Mouse (Mus musculus) adipocyte (in vitro differentiated cells): ENCODE measurements at regions not wholly inside any gene's neighbourhood (a gene's known extent, or its start where the extent isn't known, plus 50 kb on each side); places are given as distances from the start of the nearest gene placed in this dataset.
A peak's percentile ranks its signal among the peaks of the same experiment; 100 is the strongest.

Experiments
- DNase-seq: peaks from one replicate; pipeline ENCODE4 v3.0.0-alpha.2; 2016; ENCODE audit warnings: low spot score

DNA sequence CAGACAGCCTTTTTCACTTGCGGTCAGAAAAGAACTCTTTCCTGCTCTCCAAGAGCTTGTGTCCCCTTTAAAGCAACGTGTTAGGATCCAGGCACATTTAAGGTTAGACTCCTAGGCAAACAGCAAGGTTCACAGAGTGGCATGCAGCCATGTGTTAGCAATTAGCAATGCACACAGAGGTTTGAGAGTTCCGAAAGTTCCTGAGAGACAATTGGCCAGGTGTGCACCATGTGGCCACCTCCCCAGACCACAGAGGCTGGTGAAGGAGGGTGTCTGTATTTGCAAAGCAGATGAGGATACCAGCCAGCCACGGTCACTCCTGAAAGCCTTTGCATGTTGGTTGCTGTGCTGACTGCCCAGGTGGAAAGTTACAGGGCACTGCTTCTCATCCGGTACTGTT, 240.6 kb downstream of the H2al1j start:
- DNase-seq: no peak

DNA sequence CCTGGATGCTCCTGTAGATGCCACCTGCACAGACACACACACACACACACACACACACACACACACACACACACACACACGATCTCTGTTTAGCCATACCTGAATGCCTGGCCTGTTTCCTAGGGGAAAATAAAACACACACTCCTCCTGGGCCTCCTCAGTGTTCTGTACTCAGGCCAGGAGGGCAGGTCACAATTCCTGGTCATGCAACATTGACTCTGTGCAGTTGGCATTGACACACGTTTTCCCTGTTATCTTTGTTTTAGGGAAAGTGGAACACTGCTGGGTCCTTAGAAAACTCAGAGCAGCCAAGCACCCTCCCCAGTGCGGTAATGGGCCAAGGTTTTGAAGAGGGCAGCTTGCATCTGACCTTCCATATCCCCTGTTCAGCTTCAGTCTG, 246.7 kb downstream of the H2al1j start:
- DNase-seq: no peak

DNA sequence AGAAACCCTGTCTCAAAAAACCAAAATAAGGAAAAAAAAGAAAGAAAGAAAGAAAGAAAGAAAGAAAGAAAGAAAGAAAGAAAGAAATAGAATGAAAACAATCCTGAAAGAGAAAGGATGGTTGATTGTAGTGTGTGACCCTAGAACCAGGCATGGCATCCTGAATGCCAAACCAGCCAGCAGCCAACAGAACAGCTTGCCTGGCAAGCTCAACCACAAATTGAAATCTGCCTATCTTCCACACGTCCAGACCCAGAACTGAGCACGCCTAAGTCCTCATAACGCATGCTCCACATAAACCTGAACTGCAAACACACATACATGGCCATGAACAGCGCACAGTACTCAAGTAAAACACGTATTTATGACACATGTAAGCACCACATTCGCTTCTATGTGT, 247.9 kb downstream of the H2al1j start:
- no peak for DNase-seq

DNA sequence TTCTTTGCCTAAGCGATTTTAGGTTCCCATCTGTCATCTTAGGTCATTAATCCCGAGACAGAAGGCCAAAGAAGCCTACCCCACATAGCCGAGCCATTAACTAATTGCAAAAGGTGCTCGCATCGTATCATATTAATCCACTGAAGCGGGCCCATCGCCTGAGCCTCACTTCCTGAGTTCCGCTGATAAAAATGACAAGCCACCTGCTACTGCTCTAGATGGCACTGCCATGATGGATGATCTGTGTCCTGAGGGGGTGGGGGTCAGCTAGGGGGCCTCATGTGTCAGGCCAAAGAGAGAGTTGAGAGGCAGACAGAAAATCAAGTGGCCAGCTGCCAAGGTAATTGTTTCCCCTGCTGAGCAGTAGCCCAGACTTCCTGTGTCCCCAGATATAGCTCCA, 248.7 kb downstream of the H2al1j start:
- DNase-seq: no peak

DNA sequence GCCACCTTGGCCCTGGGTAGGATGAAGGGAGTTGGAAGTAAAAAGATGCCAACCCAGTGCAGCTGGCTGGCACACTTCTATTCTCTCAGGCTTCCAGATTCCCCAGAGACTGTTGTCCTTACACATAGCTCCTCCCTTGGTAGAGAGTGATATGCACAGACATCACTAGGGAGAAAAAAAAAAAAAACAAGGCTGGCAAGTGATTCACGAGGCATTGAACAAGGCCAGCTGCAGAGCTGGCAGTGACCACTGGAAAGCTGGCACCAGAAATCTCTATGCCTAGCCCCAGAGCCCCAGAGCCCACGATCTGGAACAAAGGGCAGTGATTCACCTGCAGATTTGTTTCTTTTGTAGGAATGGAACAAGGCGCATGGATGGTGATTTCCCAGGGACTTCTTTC, 249.7 kb downstream of the H2al1j start:
- DNase-seq: peak; percentile 71

DNA sequence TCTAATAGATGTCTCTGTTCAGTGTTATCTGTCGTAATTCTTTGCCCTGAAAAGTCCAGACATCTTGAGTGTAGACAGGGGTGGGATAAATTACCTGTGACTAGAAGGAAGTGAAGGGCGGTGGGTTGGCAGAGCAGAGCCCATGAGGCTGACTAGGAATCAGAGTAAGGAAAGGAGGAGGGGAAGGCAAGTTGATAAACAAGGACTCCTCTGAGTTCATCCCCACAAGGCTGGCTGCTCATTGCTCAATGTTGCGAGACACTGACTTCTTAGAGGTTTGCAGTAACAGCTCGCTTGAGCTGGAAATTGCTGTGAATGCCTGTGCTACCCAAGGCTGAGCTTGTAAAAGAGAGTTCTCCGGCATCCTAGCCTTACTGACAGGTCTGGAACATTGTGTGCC, 257.7 kb downstream of the H2al1j start:
- DNase-seq: peak; percentile 35

DNA sequence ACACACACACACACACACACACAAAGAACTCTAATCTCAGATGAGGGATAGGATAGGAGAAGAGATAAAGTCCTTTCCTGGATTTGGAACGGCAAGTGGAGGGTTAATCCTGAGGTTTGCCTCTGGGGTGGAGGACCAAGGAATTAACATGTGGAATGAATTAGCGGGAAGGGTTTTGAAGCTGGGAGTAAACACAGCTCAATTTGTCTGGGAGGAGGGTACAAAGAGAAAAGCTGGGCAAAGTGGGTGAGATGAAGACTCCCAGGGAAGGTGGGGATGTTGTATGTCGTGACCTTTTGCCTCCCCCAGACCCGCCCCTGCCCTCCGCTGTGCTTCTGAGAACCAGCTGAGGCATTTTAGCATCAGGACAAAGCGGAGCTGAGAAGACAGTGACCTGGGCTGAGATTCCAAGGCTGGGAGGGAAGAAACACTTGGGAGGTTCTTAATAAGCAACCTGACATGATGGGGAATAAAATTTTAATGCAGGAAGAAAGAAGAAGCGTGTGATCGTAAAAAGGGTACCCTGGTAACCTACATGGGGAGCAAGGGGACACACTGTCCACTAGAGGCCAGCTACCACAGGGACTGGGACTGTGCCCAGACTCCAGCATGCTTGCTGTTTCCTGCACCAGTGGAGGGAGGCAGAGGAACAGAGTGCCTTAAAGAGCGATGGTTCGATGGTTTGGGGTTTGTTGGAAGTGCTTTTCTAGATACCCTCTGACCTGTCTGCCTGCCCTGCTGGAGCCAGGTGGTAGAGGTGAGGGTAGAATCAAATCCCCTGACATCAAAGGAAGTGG, 264.0 kb downstream of the H2al1j start:
- no peak for DNase-seq

DNA sequence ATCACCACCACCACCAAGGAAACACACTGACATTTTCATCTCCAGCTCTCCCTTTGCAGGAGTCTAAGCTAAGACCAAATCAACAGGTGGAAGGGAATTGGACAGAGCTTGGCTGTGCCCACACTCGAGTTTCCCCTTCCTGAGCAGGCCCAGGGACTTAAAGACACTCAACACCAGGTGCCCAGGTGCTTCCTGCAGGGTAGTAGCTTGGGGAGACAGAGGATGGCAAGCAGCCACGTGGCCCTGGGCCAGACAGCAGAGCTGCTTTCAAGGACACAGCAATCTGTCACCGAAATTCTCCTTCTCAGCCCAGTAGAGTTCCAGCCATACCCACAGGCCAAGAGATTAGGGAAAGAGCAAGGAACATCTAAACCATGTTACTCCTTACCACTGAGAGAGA, 266.9 kb downstream of the H2al1j start:
- no peak for DNase-seq

DNA sequence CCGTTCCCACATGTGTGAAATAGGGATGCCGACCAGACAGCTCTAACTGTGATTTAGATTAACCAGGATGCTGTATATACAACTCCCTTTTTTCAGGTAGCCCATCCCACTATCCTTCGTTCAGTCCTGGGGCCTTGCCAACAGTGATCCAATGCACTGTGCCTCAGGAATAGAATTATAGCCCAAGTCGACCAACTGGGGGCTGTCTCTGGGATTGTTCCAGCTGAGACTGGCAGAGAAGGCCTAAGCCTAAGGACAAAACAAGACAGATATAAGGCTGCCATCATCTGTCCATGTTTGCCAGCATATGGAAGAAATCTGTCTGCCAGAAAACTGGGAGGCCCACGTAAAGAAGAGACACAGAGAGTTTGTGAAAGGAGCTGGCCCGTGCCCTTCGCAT, 269.9 kb downstream of the H2al1j start:
- DNase-seq: no peak

DNA sequence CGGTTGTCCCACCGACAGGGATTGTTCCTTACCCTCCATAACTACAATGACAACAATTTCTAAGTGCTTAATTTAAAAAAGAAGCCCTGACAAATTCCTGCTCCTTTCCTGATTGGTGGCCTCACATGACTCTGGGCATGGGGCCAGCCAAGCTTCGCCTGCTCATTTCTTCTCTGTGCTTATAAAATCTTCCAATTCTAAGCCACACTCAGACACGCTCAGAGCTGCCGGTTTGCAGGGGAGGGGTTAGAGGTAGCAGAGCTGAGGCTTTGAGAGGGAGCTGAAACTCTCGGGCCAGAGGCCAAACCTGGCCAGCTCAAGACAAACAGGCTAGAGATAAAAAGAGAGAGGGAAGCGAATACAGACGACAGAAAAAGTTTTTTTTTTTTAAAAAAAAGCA, 286.6 kb downstream of the H2al1j start:
- DNase-seq: peak; percentile 87

DNA sequence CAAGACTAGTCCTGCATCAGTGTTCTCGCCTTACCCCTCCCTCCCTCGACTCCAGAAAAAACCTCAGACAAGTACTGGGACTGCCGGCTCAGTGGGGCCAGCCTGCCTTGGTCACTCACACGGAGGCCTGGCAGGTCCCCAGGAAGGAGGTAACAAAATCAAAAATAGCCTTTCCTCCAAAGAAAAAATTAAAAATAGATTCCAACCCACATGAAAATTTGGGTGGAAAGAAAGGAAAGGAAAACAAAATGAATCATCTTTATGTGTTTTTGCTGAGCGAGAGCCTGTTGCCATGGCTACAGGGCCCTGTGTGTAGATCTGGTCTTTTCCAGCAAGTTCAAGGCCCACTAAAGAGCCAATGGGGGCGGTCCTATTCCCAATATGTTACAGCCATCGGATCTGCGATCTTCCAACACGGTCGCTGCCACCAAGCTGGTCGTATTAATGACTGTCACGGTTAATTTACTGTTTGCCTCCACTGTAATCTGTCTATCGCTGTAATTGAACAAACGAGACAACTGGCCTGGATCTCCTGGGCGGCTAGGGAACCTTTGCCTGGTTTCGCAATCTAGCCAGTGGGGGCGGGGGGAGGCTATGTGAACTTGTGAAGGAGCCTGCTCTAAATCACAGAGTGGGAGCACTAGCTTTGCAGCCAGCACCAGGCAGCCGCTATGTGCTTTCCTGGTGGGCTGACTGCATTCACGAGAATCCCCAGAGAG, 293.6 kb downstream of the H2al1j start:
- peak; percentile 86 for DNase-seq

DNA sequence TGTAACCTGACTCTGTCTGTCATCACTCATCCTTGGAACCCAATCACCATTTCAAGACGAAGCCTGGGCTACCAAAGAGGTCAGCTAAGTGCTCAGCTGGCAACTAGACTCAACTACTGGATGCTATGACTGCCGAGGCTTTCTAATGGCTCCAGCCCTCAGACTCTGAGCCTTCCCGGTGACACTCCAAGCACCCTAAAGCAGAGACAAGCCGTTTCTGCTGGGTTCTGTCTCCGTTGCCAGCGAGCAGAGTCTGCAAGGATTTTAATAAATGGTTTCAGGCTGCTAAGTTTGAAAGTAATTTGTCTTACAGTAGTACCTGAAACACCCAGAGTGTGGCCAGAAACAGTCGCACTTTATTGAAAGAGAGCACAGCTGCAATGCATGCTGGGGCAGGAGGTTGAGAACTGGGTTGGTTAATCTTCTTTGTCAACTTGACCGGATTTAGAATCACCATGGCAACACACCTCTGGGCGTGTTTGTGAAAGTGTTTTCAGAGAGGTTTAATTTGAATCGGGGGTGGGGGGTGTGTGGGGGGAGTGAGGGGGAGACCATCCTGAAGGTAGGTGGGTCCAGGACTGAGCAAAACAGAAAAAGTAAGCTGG, 298.8 kb downstream of the H2al1j start:
- no peak for DNase-seq

DNA sequence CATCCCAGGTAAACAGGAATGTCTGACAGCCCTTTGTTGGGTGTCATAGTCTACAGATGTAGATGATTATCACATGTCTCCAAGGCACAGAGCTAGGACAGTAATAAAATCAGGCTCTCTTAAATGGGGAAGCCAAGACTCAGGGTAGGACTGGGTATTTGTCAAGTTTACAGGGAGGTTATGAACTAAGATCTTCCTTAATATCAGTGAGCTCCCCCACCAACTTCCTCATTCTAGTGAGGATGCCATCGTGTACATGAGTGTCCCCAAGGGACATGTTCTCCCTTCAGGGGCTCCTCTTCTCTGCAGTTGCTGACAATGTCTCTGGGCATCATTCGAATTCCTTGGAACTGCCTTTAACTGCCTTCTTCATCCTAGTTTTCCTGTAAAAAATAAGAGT, 301.7 kb downstream of the H2al1j start:
- no peak for DNase-seq

DNA sequence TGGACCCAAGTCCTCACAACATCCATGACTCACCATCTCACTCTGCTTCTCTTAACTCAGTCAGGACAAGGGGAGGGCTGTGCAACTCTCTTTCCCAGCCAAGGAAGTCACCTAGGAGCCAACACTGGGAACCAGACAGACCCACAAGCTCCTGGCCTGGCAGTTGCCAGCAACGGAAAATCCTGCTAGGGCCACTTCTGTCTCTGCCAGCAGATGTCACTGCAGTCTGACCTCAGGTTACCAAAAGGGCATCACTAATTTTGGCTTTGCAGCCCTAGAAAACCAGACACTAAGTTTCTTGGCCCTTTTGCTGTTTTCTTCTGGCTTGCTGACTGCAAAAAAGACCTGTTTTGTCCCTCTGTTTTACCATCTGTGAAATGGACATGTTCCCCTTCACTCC, 302.3 kb downstream of the H2al1j start:
- peak; percentile 76 for DNase-seq

DNA sequence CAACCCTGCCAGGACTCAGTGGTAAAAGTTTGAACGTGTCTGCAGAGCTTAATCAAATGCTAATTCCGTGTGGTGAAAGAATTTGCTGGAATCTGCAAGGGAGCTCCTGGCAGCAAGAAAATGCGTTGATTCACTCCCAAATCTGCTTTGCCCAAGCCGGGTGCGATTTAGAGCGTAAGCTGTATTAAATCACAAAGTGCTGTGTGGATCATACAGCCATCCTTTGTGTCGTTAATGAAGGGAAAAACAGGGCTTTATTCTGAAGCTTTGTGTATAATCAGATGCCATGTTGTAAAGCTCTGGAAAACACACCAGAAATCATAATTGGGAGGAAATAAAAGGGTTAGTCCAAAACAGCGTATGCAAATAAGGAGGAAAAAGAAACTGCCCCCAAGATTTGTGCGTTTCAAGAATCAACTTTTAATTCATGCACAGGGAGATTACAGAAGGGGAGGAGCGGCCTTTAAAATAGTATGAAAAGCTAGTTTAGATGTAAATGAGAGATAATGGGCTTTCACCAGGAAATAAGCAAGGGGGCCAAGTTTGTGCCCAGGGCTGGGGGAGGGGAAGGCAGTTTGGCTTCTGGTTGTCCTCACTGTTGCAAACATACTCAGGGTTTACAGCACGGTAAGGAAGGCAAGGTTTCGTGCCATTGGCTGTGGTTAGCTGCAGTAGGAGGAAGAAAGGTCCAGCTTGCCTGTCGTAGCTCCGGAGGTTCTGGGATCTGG, 303.7 kb downstream of the H2al1j start:
- DNase-seq: no peak

DNA sequence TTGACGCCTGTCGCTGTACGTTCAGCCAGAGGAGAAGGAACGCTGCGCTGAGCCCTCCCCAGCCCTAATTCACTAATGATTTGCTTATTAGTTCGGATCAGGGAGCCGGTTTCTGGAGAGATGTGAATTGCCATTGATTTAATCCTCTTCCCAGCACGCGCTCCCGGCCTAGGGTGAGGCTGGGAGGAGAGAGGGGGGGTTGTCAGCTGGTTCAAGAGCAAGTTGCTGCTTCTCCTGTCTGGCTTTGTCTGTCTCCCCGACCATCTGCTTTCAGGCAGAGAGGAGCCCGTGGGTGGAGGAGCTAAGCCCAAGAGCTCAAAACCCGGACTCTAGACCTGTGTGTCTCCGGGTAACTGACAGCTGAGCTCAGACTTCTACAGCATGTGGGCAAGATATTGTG, 304.4 kb downstream of the H2al1j start:
- DNase-seq: no peak

DNA sequence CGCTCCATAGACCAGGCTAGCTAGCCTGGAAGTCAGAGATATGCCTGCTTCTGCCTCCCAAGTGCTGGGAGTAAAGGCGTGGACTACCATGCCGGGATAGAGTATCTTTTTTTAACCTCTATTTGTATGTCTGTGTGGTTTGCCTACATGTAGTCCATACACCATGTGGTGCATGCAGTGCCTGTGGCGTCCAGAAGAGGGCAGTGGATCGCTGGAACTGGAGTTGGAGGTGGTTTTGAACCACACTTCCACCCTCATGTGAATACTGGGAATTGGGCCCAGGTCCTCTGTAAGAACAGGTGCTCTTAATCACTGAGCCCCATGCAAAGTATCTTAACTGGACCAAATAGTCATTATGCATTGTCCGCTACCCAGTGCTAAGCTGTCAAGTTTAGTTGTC, 306.2 kb downstream of the H2al1j start:
- no peak for DNase-seq

DNA sequence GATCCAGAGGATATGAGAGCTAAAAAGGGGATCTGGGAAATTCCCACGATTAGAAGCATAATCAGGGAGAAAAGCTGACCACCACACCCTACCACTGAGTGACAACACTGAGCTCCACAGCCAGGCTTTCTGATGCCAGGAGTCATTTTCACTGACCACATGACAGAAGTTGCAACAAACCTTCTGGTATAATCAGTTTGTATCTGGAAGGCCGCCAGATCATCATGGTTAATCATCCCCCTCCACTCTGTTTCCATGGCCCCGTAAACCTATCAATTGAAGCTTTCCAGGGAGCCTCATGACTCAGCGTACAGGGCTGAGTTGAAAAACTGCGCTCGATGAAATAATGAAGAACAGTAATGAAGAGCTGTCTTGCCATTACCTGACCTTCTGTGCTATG, 316.9 kb downstream of the H2al1j start:
- no peak for DNase-seq

DNA sequence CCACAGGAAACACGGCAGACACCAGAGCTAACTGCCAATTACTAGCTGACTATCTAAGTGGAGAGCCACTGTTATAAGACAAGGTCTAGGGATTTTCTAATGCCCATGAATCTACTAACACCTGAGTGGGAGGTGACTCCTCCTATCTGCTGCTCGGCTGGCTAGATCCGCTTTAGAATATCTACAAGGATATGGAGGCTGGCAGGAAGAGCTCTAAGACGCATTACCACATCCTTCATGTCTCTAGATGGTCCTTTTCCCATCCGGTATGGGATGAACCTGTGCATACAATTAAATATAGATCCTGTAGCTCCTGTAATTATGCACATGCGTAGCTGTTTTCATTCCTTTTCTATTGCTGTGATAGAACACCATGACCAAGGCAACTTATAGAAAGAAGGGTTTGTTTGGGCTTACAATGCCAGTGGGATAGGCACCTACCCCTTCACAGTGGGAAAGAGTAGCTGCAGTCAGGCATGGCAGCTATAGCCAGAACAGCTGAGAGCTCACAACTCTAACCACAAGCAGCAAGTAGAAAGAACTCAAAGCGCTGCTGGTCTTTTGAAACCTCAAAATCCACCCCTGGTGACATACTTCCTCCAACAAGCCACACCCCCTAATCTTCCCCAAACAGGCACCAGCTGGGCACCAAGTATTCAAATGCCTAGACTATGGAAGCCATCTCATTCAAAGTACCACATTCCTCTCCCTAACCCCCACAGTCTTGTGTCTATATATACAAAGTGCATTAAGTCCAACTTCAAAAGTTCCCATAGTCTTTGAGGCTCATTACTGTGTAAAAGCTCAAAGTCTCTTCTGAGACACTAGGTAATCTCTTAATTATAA, 319.3 kb downstream of the H2al1j start:
- no peak for DNase-seq

DNA sequence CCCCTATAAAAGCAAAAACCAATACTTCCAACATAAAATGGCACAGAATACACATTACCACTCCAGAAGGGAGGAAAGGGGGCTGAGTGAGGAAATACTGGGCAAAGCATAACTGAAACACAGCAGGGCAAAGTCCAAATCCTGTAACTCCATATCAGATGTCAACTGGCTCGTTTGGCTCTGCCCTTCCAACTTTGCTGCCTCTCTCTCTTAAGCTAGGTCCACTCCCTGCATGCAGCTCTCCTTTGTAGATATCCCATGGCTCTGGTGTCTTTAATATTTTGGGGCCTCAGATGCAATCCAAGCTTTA, 319.9 kb downstream of the H2al1j start:
- no peak for DNase-seq

DNA sequence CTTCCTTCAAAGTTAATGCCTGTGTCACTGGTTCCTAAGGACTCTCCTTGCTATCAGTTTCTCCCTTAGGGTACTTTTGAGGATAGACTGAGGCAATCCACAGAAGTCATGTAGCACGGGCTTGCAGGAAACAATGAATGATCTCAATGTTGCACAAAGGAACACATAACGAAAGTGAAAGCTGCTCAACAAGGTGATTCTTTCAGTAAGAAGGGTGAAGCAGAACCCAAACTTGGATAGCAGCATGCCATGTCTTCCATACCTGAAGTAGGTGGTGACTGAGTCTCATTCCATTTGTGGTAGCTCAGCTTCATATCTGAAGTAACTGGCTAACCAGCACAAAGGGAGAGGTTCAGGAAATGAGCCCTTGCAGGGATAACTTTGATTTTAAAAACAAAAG, 325.7 kb downstream of the H2al1j start:
- DNase-seq: no peak

DNA sequence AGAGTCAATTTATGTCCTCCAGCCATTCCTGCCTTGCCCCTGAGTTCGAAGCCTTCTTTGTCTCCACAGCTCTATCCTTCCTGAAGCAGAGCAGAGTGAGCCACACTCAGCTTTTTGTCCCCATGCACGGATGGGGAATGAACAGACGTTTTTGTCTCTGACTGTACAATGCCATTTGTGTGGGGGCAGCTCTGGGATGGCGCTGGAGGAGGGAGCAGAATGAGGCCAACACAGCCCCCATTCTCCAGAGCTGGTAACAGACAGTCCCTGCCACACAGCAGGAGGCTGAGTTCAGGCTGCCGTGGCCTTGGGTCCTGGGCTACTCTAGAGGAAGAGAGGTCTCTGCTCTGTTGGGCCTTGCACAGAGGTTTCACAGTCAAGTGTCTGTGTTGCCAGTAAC, 327.4 kb downstream of the H2al1j start:
- DNase-seq: no peak
